Mouse (Mus musculus) hindbrain, postnatal 0 days (tissue): Measurements from ENCODE around the gene March8. TPM values are rescaled to one million over a fixed set of nuclear protein-coding genes. Genes with fewer than 3 reads are reported as not detected.

ENCODE experiments used
- ATAC-seq: fragments of 200-750 bp; cut with Nextera tagmentation; 2 replicates; pipeline ENCODE4 v1.8.0; 2017; ENCODE audit warnings: mild to moderate bottlenecking, moderate TSS enrichment, moderate library complexity
- DNase-seq: peaks from one replicate; pipeline ENCODE4 v3.0.0-alpha.2; 2015; ENCODE audit warnings: low spot score
- H3K27ac ChIP-seq: fragments of 300-500 bp; sonication (generic); 2 replicates; pipeline ENCODE4 v1.5.1; 2014; ENCODE audit warnings: mild to moderate bottlenecking
- H3K27me3 ChIP-seq: fragments of 300-500 bp; sonication (generic); 2 replicates; pipeline ENCODE4 v1.6.1; 2014; ENCODE audit warnings: low read length, mixed read lengths; ENCODE audit not compliant: insufficient read depth
- H3K36me3 ChIP-seq: fragments of 300-500 bp; sonication (generic); 2 replicates; pipeline ENCODE4 v1.6.1; 2014; ENCODE audit warnings: low read length, mixed read lengths; ENCODE audit not compliant: insufficient read depth
- H3K4me1 ChIP-seq: fragments of 300-500 bp; sonication (generic); 2 replicates; pipeline ENCODE4 v1.6.1; 2014; ENCODE audit warnings: antibody characterized with exemption, low read length, mixed read lengths; ENCODE audit not compliant: insufficient read depth
- H3K4me2 ChIP-seq: fragments of 300-500 bp; sonication (generic); 2 replicates; pipeline ENCODE4 v1.6.1; 2014; ENCODE audit warnings: low read depth, mild to moderate bottlenecking, low read length, moderate library complexity, mixed read lengths
- H3K4me3 ChIP-seq: fragments of 300-500 bp; sonication (generic); 2 replicates; pipeline ENCODE4 v1.5.1; 2014; ENCODE audit warnings: low read length
- H3K9ac ChIP-seq: fragments of 300-500 bp; sonication (generic); replicated peaks from 2 replicates; pipeline ENCODE4 v1.6.1; 2014; ENCODE audit warnings: mild to moderate bottlenecking, low read length, moderate library complexity, mixed read lengths
- H3K9me3 ChIP-seq: fragments of 300-500 bp; sonication (generic); 2 replicates; pipeline ENCODE4 v1.6.1; 2016; ENCODE audit warnings: low read length, mixed read lengths
- CTCF ChIP-seq: IDR thresholded peaks from 2 replicates; pipeline ENCODE4 v1.5.1; 2016; ENCODE audit warnings: antibody characterized with exemption, control low read depth, low read depth
- WGBS: fragments of 180-500 bp; shearing (Covaris S2); extraction: QIAGEN DNeasy Blood & Tissue Kit; methylation state at CpG from one replicate; pipeline ENCODE4 v1.1.7; 2014; 5-methylcytosine and 5-hydroxymethylcytosine counted together
- polyA plus RNA-seq: library from polyadenylated mRNA; unstranded; fragments of >200 nt; fragmentation: Nextera tagmentation; extraction: Ambion mirVana; gene quantifications from 2 replicates; pipeline ENCODE4 v1.2.1, GENCODE M21; 2015
- total RNA-seq: library from RNA; depleted of rRNA; stranded (reverse); fragments of >200 nt; gene quantifications from 2 replicates; pipeline ENCODE4 v1.2.3, GENCODE M21; 2014

March8 gene
- total and polyA plus RNA-seq, 2 experiments from 2014 or later: 38.8 to 118 TPM

GRCm38 (mm10) chr6:116383582-116383981 is 45.8 kb downstream of the March8 start:
- DNase-seq: peak; percentile 65
- no peak for TF ChIP-seq CTCF
- H3K9me3 ChIP-seq: no peaks in the 10 kb centered on the region
- WGBS: 55% methylated on average over 10 of the region's 10 CpGs
- H3K36me3 ChIP-seq: no peaks in the 10 kb centered on the region
- peaks cover 14% of the 10 kb centered on the region; the same call in 1 of the 2 replicates for H3K4me1 ChIP-seq
- no peak overlapping the region for H3K9ac ChIP-seq
- peak overlapping the region; percentile 12; the same call in 1 of the 2 replicates for H3K27ac ChIP-seq
- H3K27me3 ChIP-seq: no peaks in the 10 kb centered on the region
- H3K4me2 ChIP-seq: peak overlapping the region; percentile 24; the same call in 1 of the 2 replicates
- ATAC-seq: 0 out of 2 replicates have a peak, but pooled peaks have one; percentile 27
- no peak overlapping the region for H3K4me3 ChIP-seq

GRCm38 (mm10) chr6:116385194-116386044 is 47.6 kb downstream of the March8 start:
- Histone ChIP-seq H3K9me3 (no peaks in the 10 kb centered on the region), H3K4me3 (no peak overlapping the region), H3K27ac (peak overlapping the region; percentile 62; the same call in 1 of the 2 replicates), H3K4me2 (peak overlapping the region; percentile 32; the same call in 1 of the 2 replicates), H3K9ac (no peak overlapping the region), H3K4me1 (peaks cover 14% of the 10 kb centered on the region; the same call in 1 of the 2 replicates), H3K27me3 (no peaks in the 10 kb centered on the region), H3K36me3 (no peaks in the 10 kb centered on the region)
- ATAC-seq (peak; percentile 18; the same call in 1 of the 2 replicates), DNase-seq (no peak)
- whole genome bisulfite sequencing: 22% methylated on average over 5 of the region's 5 CpGs
- TF ChIP-seq CTCF: no peak

GRCm38 (mm10) chr6:116386045-116386415 is 48.2 kb downstream of the March8 start:
- DNase-seq (peak; percentile 17), ATAC-seq (peak; percentile 78)
- no peak for TF ChIP-seq CTCF
- no peaks in the 10 kb centered on the region for H3K27me3 ChIP-seq
- H3K9me3 ChIP-seq: no peaks in the 10 kb centered on the region
- peaks cover 14% of the 10 kb centered on the region; the same call in 1 of the 2 replicates for H3K4me1 ChIP-seq
- peak overlapping the region; percentile 32; the same call in 1 of the 2 replicates for H3K4me2 ChIP-seq
- 20% methylated on average over 4 of the region's 4 CpGs for WGBS
- H3K27ac ChIP-seq: peak overlapping the region; percentile 62; the same call in 1 of the 2 replicates
- no peaks in the 10 kb centered on the region for H3K36me3 ChIP-seq
- 0 out of 2 replicates have a peak overlapping the region, but pooled peaks have one; percentile 9 for H3K9ac ChIP-seq
- no peak overlapping the region for H3K4me3 ChIP-seq

DNA sequence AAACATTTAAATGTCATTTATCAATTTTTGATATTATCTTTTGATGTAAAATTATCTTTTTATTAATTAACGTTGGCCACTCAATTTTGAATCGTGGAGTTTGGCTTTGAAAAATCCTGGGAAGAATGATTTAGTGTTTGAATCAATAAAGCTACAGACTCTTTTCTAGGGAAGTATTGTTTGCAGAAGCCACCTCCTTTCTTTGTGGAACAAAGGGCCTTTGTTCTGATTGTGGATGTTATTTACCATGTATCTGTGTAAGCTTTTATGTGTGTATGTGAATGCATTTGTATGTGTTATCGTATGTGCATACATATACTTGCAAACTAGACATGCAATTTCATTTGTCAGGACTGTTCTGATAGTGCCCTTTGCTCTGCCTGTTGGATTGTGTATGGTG is 48.7 kb downstream of the March8 start:
- Histone ChIP-seq H3K9ac (no peak overlapping the region), H3K4me1 (peaks cover 14% of the 10 kb centered on the region; the same call in 1 of the 2 replicates), H3K27me3 (no peaks in the 10 kb centered on the region), H3K27ac (no peak overlapping the region), H3K4me2 (no peak overlapping the region), H3K4me3 (no peak overlapping the region), H3K9me3 (no peaks in the 10 kb centered on the region), H3K36me3 (no peaks in the 10 kb centered on the region)
- DNase-seq (no peak), ATAC-seq (no peak)
- no peak for TF ChIP-seq CTCF
- 30% methylated on average over 3 of the region's 3 CpGs for WGBS

DNA sequence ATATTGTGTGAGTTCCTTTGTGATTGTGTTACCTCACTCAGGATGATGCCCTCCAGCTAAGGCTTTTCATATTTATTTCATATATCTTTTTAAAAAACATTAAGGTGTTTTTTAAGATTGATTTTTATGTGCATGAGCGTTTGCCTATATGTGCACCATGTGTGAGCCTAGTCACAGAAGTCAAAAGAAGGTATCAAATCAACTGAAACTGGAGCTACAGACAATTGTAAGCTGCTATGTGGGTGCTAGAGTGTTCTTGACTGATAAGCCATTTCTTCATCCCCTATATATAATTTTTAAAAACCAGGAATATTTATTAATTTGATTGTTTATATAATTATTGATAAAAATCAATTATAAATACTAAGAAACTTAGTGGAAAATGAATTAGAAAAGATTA is 50.2 kb downstream of the March8 start:
- ATAC-seq (no peak), DNase-seq (no peak)
- H3K36me3 ChIP-seq: no peaks in the 10 kb centered on the region
- no peak overlapping the region for H3K4me3 ChIP-seq
- H3K27ac ChIP-seq: no peak overlapping the region
- no peak overlapping the region for H3K9ac ChIP-seq
- H3K4me2 ChIP-seq: no peak overlapping the region
- 98% methylated on average over 1 of the region's 1 CpGs for WGBS
- peaks cover 11% of the 10 kb centered on the region; the same call in 1 of the 2 replicates for H3K4me1 ChIP-seq
- no peak for TF ChIP-seq CTCF
- no peaks in the 10 kb centered on the region for H3K9me3 ChIP-seq
- H3K27me3 ChIP-seq: no peaks in the 10 kb centered on the region

DNA sequence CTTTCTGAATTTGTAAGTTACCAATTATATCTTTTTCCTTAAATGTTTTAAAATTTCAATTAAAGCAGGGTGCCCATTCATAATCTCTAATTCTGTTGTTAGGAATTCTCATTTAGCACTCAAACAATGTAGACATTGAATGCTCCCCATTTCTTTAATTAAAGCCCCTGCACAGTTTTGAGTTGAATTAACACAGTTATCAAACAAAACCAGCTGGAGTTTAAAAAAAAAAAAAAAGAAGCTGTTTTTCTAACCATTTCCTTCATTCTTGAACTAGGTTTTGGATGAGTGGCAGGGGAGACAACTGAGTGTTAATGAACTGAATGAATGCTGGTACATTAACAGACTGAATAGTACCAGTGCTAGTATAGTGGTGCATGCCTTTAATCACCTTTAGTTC is 51.7 kb downstream of the March8 start:
- no peak overlapping the region for H3K4me2 ChIP-seq
- no peak for DNase-seq
- ATAC-seq: no peak
- no peaks in the 10 kb centered on the region for H3K9me3 ChIP-seq
- TF ChIP-seq CTCF: no peak
- H3K9ac ChIP-seq: no peak overlapping the region
- peaks cover 11% of the 10 kb centered on the region; the same call in 1 of the 2 replicates for H3K4me1 ChIP-seq
- H3K27ac ChIP-seq: no peak overlapping the region
- no peaks in the 10 kb centered on the region for H3K27me3 ChIP-seq
- H3K4me3 ChIP-seq: no peak overlapping the region
- H3K36me3 ChIP-seq: no peaks in the 10 kb centered on the region
